Mouse (Mus musculus): ENCODE measurements around the gene Lypd8.

Gene Lypd8

GRCm38 (mm10) chr11:58399985-58400645, 21.3 kb downstream of the Lypd8 start:
- DNase-seq (ENCODE audit: low read depth, low spot score) = no peak

DNA sequence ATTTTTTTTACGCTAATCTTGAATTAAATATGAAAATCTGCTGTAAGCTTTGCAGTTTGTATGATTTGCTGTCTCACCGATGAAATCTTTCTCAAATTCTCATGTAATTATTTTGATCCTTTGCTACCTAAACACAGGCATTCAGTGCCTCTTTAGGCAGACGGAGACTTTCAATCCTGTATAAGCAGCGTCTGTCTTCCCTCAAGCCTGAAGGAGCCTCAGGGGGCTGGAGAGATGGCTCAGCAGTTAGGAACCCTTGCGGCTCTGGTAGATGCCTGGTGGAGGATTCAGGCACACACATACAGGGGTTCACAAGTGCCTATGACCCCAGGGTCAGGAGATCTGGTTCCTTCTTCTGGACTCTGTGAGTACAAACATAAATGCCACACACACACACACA, 21.8 kb downstream of the Lypd8 start:
- DNase-seq (ENCODE audit: low read depth, low spot score) = no peak

DNA sequence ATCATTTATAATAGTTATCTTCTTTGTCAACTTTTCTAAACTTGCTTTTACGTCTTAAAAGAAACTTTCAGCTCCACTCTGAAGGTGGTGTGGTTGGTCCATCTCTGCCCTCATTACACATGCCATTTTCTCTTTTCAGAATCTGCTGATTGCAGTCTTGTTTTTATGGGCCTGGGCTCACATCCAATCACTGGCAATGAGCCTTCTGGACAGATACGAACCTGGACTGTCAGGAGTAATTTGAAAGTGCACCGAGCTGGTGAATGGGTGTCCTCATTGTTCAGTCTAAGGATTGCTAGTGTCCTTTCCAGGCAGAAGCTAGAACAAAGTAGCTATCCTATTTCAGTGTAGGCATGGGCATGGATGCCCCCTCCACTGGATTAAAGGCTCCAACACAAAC, 29.2 kb downstream of the Lypd8 start:
- no peak for DNase-seq (ENCODE audit: low read depth, low spot score)

DNA sequence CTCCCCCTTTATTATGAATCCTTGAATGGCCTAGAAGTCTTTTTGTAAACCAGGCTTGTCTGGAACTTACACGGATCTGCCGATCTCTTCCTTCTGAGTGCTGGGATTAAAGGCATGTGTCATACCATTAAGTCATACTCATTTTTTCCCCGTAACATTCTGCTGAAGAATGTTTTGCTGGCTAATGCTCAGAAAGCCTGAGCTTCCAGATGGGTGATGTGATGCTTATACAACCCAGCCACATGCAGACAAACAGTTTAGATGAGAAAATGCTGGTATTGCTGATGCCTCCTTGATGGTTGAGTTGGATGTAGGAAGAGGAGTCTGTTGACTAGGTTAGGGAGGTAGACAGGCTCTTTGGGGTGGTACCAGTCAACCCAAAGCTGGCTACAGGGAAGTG, 39.5 kb downstream of the Lypd8 start:
- DNase-seq (ENCODE audit: low read depth, low spot score) = no peak

DNA sequence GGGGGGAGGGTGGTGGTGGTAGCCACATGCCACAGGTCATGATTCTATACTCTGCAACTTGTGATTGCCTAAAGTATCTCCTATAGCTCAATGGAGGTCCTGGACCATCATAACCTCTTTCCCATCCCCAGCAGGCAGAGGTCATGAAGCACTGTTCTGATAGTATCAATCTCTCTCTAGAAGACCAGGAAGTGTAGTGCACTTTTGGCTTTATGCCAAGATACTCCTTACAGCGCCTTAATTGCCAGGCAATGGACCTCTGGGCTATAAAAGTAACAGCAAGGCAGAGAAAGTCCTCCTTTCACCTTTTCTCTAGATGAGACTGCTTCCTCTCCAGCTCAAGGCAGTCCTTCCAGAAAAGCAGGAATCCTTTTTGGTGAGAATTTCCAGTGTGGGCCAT, 42.0 kb downstream of the Lypd8 start, which contains the start of gene 1810065E05Rik:
TSS of gene 1810065E05Rik (plus strand) at position 297 of the 400 bp plus-strand sequence.
- DNase-seq (ENCODE audit: low read depth, low spot score) = no peak

GRCm38 (mm10) chr11:58432259-58432658, 53.4 kb downstream of the Lypd8 start, which contains the start of gene Gm12253:
Gm12253 (plus strand) TSS chr11:58432559.
- DNase-seq (ENCODE audit: low read depth, low spot score) = no peak

DNA sequence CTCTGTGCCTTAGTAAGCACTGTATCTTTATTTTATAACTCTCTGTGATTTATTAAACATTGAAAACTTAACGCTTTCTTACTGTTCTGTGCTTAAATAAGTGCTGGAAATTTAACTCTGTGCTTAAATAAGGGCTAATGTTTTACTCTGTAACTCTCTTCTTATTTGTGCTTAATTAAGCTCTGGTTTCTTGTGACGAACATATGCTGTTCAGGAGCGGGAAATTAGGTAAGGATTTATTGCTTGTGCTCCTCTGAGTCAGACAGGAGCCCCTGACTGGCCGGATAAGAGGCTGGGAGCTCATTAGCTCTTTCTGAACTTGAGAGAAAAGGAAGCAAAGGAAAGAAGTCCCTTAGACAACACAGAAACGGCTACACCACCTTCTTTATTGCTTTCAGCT, 59.0 kb downstream of the Lypd8 start:
- DNase-seq (ENCODE audit: low read depth, low spot score) = no peak

Data from CD4-positive, CD25-positive, alpha-beta regulatory T cell, adult 2 months (primary cell).